8 mouse cellular contexts compared by ENCODE assay signal in the genomic region with DNA sequence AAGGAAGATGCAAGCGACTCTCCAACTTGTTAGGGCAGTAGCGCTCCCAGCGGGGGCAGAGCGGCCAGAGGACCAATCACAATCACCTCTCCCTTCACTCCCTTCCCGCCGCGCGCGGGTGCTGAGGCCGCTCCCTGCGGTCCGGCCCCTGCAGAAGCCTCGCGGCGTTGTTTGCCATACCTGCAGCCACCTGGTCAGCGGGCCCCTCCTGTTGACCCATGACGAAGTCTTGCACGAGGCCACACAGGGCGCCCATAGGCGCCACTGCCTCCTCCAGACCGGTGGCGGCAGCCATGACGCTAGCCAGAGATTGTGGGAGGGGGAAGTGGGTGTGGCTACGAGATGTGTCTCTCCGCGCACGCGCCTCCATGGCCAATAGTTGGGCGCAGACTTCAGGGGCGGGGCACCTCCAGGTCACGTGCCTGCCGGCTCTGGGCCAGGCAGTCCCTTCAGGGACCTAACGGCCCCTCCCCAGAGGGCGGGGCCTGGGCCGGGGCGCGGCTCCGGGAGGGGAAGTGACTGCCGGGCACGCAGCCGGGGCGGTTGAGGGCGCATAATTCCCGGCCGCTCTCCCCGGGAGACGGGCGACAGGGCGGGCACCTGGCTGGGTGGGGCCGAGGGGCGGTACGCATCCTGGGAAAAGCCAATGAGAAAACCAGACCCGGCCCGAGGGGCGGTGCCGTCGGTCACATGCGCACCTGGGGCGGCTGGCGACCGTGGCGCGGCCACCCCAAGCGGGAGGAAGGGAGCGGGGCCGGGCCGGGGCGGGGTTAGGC. TPM values are rescaled to one million over a fixed set of nuclear protein-coding genes. Genes with fewer than 3 reads are reported as not detected.
A peak's percentile ranks its signal among the peaks of the same experiment; 100 is the strongest.
DNase-seq lines count a peak whose midpoint lies in the region; ATAC-seq and TF ChIP-seq lines count a peak whose summit lies in the region.

A gene (minus strand): TSS at position 339 of the 776 bp plus-strand sequence.

- H3K9ac ChIP-seq in embryonic facial prominence, embryonic 13.5 days = peak within 1 kb of the TSS; percentile 89
- H3K9ac ChIP-seq in heart, adult 2 months (ENCODE audit: low read depth, low read length) = peak within 1 kb of the TSS; percentile 94
- peak within 1 kb of the TSS; percentile 90 for H3K9ac ChIP-seq in limb, embryonic 13.5 days
- H3K9ac ChIP-seq in midbrain, embryonic 16.5 days (ENCODE audit: low read depth, low read length) = peak within 1 kb of the TSS; percentile 83

- ATAC-seq in embryonic facial prominence, embryonic 13.5 days (ENCODE audit: insufficient number of reproducible peaks, insufficient read depth, low FRiP score, low TSS enrichment, low read depth) = peak; percentile 96
- peak; percentile 95 for ATAC-seq in limb, embryonic 13.5 days (ENCODE audit: low FRiP score, low read depth)
- peak; percentile 94 for ATAC-seq in midbrain, embryonic 16.5 days

- H3K79me2 ChIP-seq in heart, adult 2 months (replicated peaks; ENCODE audit: control insufficient read depth, insufficient read depth, low read length) = peaks cover 8% of the 10 kb centered on the region

- peaks cover 42% of the 10 kb centered on the region for H3K4me1 ChIP-seq in embryonic facial prominence, embryonic 13.5 days
- peaks cover 2% of the 10 kb centered on the region for H3K4me1 ChIP-seq in heart, adult 2 months (ENCODE audit: control insufficient read depth, insufficient read depth, low read length)
- H3K4me1 ChIP-seq in limb, embryonic 13.5 days = peaks cover 46% of the 10 kb centered on the region
- peaks cover 14% of the 10 kb centered on the region for H3K4me1 ChIP-seq in midbrain, embryonic 16.5 days (ENCODE audit: control insufficient read depth, insufficient read depth, low read length)

- TF ChIP-seq POLR2A in heart, adult 2 months (IDR thresholded peaks at IDR 0.05; ENCODE audit: insufficient read depth, low read depth, low read length) = peak; percentile 90

- peak within 1 kb of the TSS; percentile 89 for H3K27ac ChIP-seq in embryonic facial prominence, embryonic 13.5 days
- H3K27ac ChIP-seq in heart, adult 2 months = peak within 1 kb of the TSS; percentile 88
- peak within 1 kb of the TSS; percentile 89 for H3K27ac ChIP-seq in limb, embryonic 13.5 days
- H3K27ac ChIP-seq in midbrain, embryonic 16.5 days (ENCODE audit: low read length) = peak within 1 kb of the TSS; percentile 87

- WGBS in embryonic facial prominence, embryonic 13.5 days = under 1% methylated on average over 68 of the region's 68 CpGs
- under 1% methylated on average over 65 of the region's 68 CpGs for WGBS in heart, adult 2 months
- WGBS in limb, embryonic 13.5 days = 1% methylated on average over 63 of the region's 68 CpGs
- WGBS in midbrain, embryonic 16.5 days = under 1% methylated on average over 53 of the region's 68 CpGs

- TF ChIP-seq CTCF in heart, adult 2 months (IDR thresholded peaks at IDR 0.05) = peak; percentile 52

- peak; percentile 99 for DNase-seq in 3134 (ENCODE audit: extremely low read depth, insufficient read length, low spot score)
- DNase-seq in adrenal gland, postnatal 36 days = peak; percentile 99 to 100
- DNase-seq in heart, adult 2 months = peak; percentile 99 to 100
- DNase-seq in kidney, adult 8-10 months = peak; percentile 99 to 100
- peak; percentile 97 to 99 for DNase-seq in spleen, postnatal 10 days (ENCODE audit: low spot score in 2 of 2)

- H3K27me3 ChIP-seq in embryonic facial prominence, embryonic 13.5 days = no peaks in the 10 kb centered on the region
- no peaks in the 10 kb centered on the region for H3K27me3 ChIP-seq in heart, adult 2 months (ENCODE audit: control insufficient read depth, insufficient read depth, low read length)
- H3K27me3 ChIP-seq in limb, embryonic 13.5 days = no peaks in the 10 kb centered on the region
- peaks cover 5% of the 10 kb centered on the region; the same call in 1 of the 2 replicates for H3K27me3 ChIP-seq in midbrain, embryonic 16.5 days (ENCODE audit: control insufficient read depth, insufficient read depth, low read depth, low read length)

- peak within 1 kb of the TSS; percentile 88 for H3K4me3 ChIP-seq in embryonic facial prominence, embryonic 13.5 days
- peak within 1 kb of the TSS; percentile 77 for H3K4me3 ChIP-seq in heart, adult 2 months
- peak within 1 kb of the TSS; percentile 91 for H3K4me3 ChIP-seq in limb, embryonic 13.5 days
- peak within 1 kb of the TSS; percentile 90 for H3K4me3 ChIP-seq in midbrain, embryonic 16.5 days (ENCODE audit: low read depth, low read length)

- 0 out of 2 replicates have a peak, but pooled peaks have one; percentile 21 for TF ChIP-seq EP300 in heart, adult 2 months (IDR thresholded peaks at IDR 0.05; ENCODE audit: insufficient read depth, low read depth, low read length)

- peak within 1 kb of the TSS; percentile 79 for H3K4me2 ChIP-seq in embryonic facial prominence, embryonic 13.5 days
- H3K4me2 ChIP-seq in limb, embryonic 13.5 days (replicated peaks) = peak within 1 kb of the TSS; percentile 85
- H3K4me2 ChIP-seq in midbrain, embryonic 16.5 days (ENCODE audit: low read length) = peak within 1 kb of the TSS; percentile 100

- H3K36me3 ChIP-seq in embryonic facial prominence, embryonic 13.5 days = no peaks in the 10 kb centered on the region
- no peaks in the 10 kb centered on the region for H3K36me3 ChIP-seq in heart, adult 2 months (ENCODE audit: control insufficient read depth, insufficient read depth, low read length)
- H3K36me3 ChIP-seq in limb, embryonic 13.5 days = no peaks in the 10 kb centered on the region
- H3K36me3 ChIP-seq in midbrain, embryonic 16.5 days (ENCODE audit: control insufficient read depth, insufficient read depth, low read length) = 0 out of 2 replicates have a peak, but pooled peaks cover 2% of the 10 kb centered on the region

- intact Hi-C loops in heart, adult 2 months (cut with DNase I) = loop anchor here (1.0 to 5.0 kb wide), 4 partner anchors 45 to 186 kb away; a partner anchor contains a TSS

- no peaks in the 10 kb centered on the region for H3K9me3 ChIP-seq in embryonic facial prominence, embryonic 13.5 days
- no peaks in the 10 kb centered on the region for H3K9me3 ChIP-seq in limb, embryonic 13.5 days
- H3K9me3 ChIP-seq in midbrain, embryonic 16.5 days (replicated peaks; ENCODE audit: control insufficient read depth, low read length, poor library complexity, severe bottlenecking) = no peaks in the 10 kb centered on the region

RNA-seq across cellular contexts. Expression of the gene that starts here (rescaled TPM):
- 10 to 100 TPM; 20.2 to 23.9 TPM for total RNA-seq in adrenal gland, postnatal 36 days (2021)
- polyA plus RNA-seq in embryonic facial prominence, embryonic 13.5 days (2015; fragmentation: Nextera tagmentation; extraction: Ambion mirVana) = 41.2 and 41.7 TPM in 2 replicates
- total RNA-seq in heart, adult 2 months (2021) = 10 to 100 TPM; 14.2 to 17.9 TPM
- 35.4 and 48.4 TPM in 2 replicates for polyA plus RNA-seq in heart, adult 2 months (2012; rRNA removed)
- polyA plus RNA-seq in limb, embryonic 13.5 days (2015; fragmentation: Nextera tagmentation; extraction: Ambion mirVana) = 40.1 and 43.9 TPM in 2 replicates
- 27.0 and 31.9 TPM in 2 replicates for polyA plus RNA-seq in midbrain, embryonic 16.5 days (2015; fragmentation: Nextera tagmentation; extraction: Ambion mirVana)

Comparison
In these comparisons a context has a peak if more than half of its experiments do, and no peak if none do; other contexts are left out.
1. Peak in every context shown above with its lines: DNase-seq, ATAC-seq, H3K4me3 ChIP-seq and H3K27ac ChIP-seq.